Mouse (Mus musculus): ENCODE data around the gene Eif4e.

The Eif4e gene

DNA sequence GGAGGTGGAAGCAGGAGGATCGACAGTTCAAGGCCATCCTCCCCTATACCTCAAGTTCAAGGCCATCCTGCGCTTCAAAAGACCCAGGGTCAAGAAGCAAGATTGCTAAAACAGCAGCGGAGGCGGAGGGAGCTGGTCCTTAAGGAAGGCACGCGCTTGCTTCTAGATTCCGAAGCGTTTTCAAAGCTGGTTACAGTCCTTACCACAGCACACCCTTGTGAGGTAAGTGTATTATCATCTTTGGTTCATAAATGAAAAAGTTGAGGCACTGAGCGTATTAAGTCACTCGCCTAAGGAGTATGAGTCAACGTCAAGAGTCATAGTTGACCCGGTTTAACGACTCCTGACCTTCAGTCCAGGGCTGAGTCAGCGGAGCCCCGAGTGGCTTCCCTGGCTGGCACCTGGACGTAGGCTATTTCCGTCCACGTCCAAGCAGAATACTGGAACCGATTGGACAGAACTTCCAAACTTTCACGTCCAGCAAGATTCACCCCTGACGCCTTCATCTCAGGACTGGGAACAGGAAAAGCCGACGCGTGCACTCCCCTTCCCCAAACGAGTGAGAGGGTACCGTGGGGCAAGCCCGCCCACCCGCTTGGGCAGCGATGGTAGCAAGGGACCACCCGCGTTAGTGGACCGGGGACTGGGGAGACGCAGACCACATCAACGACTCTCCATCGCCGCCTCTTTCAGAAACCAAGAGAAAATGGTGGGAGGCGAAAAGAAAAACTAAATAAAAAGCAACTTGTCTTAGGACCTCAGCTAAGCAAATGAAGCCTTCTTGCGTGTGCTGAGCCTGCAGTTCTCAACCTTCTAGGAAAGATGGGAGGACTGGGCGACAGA lies at the start of gene Eif4e:
Gene Eif4e (plus strand): TSS at position 107 of the 843 bp plus-strand sequence.
- peak; percentile 96 for DNase-seq

DNA sequence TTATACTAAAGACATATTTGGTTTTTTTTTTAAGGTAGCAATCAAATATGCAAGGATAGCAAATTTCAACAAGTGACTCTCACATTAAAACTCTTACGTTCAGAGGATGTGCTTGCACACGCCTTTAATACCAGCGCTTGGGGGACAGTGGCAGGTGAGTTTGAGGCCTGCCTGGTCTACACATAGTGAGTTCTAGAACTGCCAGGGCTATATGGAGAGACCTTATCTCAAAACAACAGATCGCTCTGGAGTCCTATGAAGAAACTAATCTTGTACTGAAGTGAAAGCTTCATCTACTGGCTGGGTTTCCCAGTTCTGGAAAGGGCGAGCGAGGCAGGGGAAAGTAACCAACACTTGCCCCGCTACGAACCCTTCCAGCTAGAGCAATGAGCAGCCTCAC lies 46.5 kb upstream of the Eif4e start:
- peak; percentile 50 for DNase-seq

DNA sequence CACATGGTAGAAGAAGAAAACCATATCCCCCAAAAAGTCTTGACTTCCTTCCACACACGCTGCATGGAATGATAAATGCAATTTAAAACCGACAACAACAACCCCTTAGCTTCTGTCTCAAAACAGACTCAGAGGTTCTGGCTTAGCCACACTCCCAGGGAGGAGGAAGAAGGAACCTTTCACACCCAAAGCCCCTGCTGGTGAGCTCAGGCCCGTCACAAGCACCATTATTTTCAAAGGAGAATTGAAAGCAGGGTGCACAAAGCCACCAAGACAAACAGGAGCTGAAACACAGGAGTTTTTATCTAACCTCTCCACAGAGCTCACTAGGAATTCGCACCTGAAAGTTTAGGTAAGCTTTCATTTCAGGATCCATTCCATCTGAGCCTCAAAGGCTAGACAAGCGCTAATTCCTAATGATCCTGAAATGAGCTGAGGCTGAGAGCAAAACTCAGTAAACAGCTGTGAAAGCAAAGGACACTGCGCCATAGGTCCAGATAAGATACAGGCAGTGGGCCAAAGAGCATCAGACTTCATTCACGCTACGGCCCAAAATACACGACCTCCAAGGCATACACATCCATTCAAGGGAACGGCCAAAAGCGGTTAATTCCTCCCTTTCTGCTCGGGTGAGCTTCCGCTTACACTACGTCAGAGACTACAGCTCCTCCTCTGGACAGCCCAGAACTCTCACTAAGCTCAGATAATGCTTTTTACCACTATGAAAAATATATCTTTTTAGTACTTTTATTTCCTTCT lies 44.3 kb upstream of the Eif4e start:
- peak; percentile 85 for DNase-seq

DNA sequence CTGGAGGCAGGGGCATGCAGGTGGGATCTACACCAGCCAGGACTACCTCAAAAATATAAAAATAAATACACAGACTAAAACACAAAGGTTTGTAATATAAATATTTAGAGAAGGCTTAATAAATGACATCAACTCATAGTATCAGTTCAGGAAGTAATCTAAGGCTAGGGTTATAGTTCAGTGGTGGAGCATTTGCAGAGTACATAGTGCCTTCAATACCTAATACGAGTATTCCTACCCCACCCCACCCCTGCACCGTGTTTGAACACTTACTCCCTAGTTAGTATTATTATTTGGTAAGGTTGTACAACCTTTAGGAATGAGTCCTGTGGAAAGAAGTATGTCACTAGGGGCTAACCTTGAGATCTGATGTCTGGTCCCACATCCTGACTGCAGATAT lies 42.7 kb upstream of the Eif4e start:
- no peak for DNase-seq

DNA sequence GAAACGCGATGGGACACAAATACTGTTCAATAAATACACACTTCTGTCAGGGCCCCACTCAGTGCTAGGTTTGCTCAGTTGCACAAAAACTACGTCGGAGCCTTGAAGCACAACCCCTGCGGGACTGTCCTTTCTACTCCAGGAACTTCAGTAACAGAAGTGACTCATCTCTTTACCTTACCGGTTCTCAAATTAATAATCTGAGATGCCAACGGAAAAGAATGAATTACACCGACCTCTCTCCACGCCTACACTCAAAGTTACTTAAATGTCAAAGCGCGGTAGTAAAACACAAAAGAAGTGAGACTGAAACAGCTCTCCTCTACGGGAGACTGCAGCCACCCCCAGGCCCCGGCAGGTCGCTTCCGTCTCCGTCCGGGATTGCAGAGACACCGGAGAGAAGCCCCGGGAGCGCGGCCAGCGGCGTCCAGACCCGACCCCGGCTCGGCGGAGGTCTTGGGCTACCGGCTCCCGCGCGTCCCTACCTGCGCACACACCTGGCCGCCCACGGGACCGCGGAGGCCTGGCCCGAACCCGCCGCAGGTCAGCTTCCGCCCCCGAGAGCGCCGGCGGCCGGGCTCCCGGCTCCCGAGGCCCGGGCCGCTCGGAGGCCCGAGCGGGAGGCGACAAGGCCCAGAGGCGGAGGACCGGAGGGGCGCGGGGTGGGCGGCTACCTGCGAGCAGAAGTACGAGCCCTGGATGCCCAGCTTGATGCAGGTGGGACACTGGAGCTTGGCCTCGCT lies 37.2 kb upstream of the Eif4e start:
- DNase-seq, result peak; percentile 87

DNA sequence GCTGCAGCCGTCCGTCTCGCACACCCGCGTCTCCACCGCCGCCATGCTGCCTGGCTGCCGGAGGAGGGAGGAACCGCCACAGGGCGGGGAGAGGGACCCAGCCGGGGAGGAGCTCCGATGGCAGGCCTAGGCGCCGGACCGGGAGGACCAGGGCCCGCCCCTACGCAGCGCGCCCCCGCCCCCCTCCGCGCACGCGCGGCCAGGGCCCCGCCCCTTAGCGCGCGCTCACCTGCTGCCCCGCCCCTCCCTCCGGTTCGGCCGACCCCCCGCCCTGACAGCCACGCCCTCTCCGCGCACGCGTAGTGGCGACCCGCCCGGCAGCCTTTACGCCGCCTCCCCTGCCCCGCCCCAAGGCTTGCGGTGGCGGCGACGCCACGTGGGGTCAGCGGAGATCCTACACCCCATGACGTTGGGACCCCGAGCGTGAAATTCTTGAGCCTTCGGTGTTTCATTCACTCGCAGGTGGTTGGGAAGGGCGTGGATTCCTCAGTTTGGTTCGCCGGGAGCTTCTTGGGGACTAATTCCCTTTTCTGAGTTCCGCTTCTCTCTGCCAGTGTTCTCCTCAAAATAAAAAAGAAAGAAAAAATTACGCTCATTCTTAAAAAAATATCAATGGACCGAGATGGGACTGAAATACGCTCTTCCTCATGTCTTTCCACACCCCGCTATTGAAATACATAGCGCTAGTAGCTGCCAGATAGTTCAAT lies 36.5 kb upstream of the Eif4e start, which contains the start of gene Metap1:
Gene Metap1 (minus strand): TSS at position 189 of the 707 bp plus-strand sequence.
- DNase-seq, result peak; percentile 100

DNA sequence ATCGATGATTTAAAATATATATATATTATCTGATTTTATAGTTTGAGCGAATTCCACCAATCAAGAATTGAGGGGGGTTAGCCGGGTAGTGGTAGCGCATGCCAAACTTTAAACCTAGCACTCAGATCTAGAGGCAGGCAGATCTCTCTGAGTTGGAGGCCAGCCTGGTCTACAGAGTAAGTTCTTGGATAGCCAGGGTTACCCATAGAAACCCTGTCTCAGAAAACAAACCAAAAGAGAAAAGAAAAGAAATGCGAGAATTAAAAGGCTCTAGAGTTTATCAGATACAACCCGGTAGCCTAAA lies 36.0 kb upstream of the Eif4e start:
- peak; percentile 82 for DNase-seq

DNA sequence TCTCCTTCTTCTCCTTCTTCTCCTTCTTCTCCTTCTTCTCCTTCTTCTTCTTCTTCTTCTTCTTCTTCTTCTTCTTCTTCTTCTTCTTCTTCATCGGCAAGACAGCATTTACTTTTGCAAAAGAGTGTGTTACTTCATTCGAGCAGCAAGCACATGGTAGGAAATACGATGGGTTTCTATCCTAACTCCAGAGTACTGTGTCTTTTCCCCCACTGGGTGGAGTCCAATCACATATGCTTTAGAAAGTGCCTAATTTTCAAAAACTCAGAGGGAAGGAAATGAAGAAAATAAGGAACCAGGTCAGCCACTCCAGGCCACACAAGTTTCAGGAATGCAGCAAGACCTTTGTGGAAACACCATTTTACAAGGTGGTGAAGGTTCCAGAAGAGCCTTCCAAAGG lies 32.3 kb upstream of the Eif4e start:
- DNase-seq, result no peak

DNA sequence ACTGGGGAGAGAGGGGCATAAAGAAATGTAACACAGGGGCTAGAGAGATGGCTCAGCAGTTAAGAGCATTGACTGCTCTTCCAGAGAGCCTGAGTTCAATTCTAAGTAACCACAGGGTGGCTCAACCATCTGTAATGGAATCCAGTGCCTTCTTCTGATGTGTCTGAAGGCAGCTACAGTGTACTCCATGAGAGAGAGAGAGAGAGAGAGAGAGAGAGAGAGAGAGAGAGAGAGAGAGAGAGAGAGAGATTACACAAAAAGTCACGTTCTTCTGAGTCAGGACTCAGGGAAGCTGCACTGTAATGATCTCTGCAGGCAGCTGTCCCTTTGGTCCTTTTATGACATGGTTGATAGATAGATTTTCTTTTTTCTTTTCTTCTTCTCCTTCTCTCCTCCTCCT lies 31.4 kb upstream of the Eif4e start:
- DNase-seq, result no peak

DNA sequence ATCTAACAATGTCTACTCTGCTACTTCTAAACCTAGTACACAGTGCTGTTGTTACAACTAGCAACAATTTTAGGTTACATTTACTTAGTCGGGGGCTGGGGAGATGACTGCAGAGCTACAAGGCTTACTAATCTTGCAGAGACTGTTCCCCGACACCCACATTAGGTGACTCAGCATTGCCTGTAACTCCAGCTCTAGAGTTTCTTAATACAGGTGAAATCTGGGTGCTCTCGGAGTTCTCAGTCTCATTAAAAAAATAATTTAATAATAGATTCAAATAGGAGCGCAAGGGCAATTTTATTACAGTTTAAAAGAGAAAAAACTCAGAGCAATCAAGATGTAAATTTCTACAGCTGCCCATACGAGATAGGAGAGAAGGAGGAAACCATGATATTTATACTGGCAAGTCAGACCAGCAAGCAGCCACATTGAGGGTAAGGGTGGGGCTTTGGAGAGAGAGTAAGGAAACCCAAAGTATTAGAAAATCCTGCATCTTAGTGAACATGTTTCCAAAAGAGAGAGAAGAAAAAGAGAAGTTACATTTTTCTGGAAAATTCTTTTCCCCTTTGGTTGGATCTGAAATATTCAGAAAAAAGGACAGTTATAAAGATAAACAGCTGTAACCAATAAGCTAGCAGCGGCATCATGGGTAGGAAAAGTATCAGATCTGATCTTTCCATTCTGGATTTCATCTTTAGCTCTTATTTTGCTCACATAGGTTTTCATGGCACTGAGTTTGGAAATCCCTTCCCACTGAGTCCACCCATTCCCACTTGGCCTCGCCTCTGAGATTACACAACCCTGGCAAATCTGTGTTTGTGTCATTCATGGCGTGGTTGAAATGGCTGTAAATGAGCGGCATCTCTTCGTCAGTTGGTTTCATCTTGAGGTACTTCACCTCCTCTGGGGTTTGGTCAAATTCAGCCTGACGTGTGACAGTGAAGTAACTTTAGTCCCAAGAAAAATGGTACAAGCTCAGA lies 30.5 kb upstream of the Eif4e start:
- peak; percentile 77 for DNase-seq

DNA sequence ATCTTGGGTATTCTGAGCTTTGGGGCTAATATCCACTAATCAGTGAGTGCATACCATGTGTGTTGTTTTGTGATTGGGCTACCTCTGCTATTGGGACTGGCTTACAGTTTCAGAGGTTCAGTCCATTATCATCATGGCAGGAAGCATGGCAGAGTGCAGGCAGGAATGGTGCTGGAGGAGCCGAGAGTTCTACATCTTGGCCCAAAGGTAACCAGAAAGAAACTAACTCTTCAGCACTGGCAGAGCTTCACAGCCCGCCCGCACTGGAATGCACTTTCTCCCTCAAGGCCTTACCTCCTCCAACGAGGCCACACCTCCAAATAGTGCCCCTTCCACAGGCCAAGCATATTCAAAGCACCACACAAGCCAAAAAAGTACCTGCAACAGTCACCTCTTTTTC lies 27.2 kb upstream of the Eif4e start:
- peak; percentile 64 for DNase-seq

DNA sequence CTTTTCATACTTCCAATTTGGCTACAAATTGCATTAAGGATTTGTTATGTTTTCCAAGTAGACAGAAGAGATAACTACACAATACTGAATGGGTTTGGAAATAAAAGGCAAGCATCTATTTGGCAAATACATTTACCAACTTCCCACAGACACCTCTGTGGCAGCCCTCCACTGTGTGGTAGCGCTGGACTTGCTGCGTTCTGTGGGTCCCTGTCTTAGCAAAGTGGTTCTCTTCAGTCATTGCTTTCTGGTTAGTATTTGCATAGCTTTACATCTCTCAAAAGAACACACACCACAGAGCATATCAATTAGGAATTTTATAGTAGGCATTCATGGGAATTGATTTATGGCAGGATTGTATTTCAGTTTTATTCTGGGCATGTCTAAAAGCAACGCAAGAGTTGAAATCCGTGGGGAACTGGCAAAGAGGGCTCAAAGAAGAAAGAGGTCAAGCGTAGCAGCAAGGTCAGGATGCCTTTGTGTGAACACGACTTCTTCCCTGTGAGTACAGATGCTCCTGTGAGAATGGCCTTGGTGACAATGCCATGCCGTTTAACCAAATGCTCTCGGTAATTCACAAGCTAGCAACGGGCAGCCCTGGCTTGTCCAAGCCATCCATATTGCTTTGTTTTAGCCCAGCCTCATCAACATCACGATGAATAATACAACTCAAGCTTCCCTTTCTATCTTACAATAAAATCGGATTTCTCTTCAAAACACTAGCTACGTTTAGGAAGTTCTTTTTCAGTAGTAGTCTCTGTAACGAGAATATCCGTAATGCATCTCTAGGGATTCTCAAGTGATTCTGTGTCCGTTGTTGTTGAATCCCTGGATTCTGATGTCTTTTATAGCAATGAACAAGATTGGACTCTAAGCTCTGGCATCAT lies 25.9 kb upstream of the Eif4e start:
- DNase-seq, result peak; percentile 65

DNA sequence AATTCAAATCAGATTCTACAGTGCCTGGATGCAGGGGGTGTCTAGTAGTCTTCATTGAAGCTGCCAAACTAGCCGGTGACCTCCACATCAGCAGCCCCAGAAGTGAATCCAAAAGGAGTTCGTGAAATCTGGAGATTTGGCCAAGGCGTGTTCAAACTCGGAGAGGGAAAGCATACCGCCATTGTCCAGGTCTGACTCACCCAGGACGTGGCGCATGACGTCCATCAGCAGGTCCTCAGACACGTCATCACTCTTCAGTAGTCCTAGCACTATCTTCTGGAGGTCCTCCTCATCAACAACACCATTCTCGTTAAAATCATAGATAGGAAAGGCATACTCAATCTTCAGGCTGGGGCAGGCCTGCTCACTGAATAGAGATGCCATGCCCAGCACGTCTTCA lies 22.2 kb upstream of the Eif4e start:
- no peak for DNase-seq

DNA sequence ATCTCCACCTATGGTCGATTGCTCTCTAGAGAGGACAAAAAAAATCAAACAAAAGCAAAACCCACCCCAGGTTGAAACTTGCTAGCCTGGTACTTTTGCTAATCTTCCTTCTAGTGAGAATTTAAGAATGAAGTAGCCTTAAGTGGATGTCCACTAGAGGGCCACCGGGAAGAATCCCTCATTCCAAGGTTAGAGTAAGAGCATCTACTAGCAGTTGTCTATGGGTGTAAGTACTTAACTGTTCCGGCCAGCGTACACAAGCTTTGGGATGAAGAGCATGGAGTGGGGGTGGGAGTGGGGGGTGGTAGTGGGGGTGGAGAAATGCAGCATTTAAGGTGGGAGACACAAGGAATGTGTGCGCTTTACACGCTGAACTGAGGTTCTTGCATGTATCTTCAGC lies 19.2 kb upstream of the Eif4e start:
- peak; percentile 84 for DNase-seq

DNA sequence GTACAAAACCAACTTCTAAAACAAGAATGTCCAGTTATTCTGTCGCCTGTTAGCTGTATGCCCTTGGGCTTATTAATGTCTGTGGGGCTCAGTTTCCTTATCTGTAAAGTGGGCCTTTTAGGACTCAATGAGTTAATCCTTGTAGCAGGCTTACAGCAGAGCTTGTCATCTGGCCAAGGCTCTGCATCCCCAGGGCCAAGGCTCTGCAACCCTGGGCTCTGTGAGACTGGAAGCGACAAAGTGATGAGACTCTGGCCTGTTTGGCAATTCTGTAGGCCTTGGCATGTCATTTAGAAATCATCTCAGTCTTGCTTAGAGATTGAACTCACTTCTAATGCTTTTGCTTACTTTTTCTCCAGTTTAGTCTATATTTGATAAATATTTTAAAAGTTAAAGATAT lies 16.4 kb upstream of the Eif4e start:
- peak; percentile 2 for DNase-seq

DNA sequence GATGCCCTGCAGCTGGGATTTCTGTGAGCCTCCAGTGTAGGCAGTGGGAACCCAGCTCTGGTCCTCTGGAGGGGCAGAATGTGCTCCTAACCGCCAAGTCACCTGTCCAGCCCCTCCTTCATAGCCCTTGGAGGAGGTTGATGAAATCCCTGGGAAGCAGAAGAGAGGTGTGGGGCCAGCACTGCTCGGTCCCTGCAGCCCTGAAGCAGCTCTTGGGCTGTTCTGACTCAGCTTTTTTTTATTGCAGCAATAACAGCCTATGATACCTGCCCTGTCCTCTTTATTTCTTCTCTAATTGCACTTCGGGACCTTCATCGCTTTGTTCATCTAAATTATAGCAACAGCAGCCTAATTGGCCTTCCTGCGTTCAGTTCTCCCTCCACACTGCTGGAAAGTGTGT lies 15.5 kb upstream of the Eif4e start:
- peak; percentile 43 for DNase-seq

DNA sequence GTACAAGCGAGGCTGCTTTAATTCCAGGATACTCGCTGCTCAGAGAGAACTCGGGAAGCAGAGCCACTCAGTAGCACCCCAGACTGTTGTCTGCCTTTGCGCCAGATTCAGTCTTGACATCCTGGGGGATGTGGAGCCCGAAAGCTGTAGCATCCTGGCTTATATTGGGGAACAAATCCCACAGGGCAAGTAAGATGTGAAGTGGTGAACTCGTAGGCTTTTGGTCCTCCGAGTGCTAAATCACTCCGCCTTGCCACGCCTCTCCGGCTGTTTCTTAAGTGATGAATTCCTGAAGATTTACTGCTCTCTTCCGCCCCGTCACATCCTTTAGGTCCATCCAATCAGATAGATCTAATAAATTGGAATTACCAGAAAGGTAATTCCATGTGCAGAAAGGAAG lies 12.7 kb upstream of the Eif4e start:
- DNase-seq, result peak; percentile 62

DNA sequence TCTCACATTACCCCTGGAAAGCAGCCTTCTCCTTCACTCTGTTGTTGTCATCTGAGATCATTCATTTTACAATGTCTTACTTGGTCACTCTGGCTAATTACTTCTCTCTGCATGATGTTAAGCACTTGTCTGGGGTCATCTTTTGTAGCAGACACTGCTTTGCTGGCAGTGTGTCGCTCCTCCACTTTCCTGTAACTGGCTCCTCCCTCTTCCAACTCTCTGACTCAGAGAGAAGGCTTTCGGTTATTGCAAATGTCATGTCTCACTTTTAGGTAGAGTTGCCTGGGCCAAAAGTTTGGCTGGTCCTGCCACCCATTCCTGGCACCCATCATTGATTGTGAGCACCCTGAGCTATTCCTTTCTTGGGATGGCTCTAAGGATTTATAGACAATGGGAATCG lies 11.2 kb upstream of the Eif4e start:
- DNase-seq, result peak; percentile 72

DNA sequence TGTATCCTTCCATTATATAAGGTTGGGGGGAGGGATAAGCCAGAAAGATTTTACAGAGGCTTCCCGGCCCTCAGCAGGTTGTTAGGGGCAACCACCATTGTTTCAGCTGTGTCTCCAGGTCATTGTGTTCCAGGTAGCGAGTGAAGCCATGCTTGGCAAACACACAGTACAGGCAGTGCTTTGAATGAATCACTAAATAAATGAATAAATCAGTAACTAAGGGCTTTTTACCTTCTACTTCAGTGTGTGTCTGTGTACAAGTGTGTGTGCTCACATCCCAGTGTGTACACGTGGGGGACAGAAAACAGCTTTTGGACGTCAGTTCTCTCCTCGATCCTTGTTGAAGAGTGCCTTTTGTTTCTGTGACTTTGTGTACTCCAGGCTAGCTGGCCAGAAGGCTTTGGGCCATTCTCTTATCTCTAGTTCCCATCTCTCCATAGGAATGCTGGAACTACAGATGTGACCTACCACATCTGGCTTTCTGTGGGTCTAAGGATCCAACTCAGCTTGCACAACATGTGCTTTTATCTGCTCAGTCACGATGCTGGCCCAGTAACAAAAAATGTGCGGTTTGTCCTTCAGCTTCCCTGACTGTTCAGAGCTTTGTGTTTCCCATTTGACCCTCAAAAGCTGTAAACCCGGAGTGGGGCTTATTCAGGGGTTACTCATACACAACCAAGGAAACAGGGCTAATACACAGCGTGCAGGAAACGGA lies 10.2 kb upstream of the Eif4e start:
- peak; percentile 92 for DNase-seq

DNA sequence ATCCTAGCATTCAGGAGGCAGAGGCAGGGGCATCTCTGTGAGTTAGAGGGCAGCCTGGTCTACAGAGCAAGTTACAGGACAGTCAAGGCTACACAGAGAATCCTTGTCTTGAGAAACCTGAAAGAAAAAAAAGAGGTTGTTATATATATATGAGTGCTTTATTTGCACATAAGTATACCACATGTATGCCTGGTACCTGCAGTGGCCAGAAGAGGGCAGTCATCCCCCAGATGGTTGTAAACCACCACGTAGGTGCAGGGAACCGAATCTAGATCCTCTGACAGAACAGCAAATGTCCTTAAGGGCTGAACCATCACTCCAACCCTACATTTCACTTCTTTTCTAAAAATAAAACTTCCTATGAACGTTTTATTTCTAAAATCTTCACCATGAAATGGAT lies 8.1 kb upstream of the Eif4e start:
- DNase-seq, result peak; percentile 64

Data from heart, adult 11 months (tissue).